ENCODE assay signal across 9 mouse cellular contexts in the genomic region with DNA sequence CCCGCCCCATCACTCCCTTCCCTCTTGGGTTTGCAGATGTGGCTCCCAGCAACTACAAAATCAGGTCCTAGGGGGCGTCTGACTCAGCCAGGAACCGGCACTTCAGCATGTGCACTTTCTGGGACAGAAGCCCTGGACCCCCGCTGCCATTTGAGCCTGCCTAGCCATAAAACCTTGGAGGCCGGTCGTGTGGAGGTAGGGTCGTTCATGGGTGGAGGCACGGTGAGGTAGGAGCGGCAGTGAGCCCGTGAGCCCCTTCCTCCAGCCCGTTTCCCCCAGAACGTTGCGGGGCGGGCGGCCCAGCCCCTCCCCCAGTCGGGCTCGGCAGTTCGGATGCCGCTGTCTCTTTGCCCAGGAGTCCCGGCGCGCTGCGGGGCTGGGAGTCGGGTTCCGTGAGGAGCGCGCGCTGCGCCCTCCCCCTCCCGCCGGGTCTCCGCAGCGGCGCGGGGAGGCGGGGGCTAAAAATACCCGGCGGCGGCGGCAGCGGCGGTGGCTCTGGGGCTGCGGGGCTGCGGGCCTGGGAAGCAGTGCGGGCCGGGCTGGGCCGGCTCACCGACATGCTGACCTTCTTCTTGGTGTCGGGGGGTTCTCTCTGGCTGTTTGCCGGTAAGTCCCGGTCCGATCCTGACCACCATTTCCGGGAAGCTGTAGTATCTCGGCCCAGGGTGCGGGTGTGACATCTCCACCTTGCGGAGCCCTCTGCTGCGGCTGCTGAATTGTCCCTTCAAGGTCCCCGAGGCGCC. TPM values are rescaled to one million over a fixed set of nuclear protein-coding genes. Genes with fewer than 3 reads are reported as not detected.
DNase-seq lines count a peak whose midpoint lies in the region; ATAC-seq and TF ChIP-seq lines count a peak whose summit lies in the region.
"Had no signal": no experiment of that assay in that cellular context is flagged by ENCODE, and none has a peak within 500 bp of the region (broad histone marks: within the 10 kb centered on the region; RNA-seq: fewer than 3 reads in every experiment).

A gene (plus strand): TSS at position 71 of the 743 bp plus-strand sequence.

- H3K4me2 ChIP-seq in heart, embryonic 11.5 days = peak within 1 kb of the TSS; percentile 95
- H3K4me2 ChIP-seq in heart, embryonic 13.5 days = peak within 1 kb of the TSS; percentile 93
- peak within 1 kb of the TSS; percentile 75 for H3K4me2 ChIP-seq in neural tube, embryonic 11.5 days (ENCODE audit: low read depth)

- no peak for ATAC-seq in heart, embryonic 11.5 days (replicated peaks; ENCODE audit: insufficient number of reproducible peaks, low FRiP score, low TSS enrichment)
- ATAC-seq in heart, embryonic 13.5 days (ENCODE audit: extremely low read depth, insufficient number of reproducible peaks, low FRiP score, low TSS enrichment) = no peak
- ATAC-seq in neural tube, embryonic 11.5 days (ENCODE audit: insufficient read depth, low FRiP score, low TSS enrichment) = peak; percentile 76; the same call in 1 of the 2 replicates
- ATAC-seq: Patski had no signal

- TF ChIP-seq POLR2A in cortical plate, adult 2 months (IDR thresholded peaks at IDR 0.05; ENCODE audit: extremely low read depth, insufficient read depth, low read length) = 0 out of 2 replicates have a peak, but pooled peaks have one; percentile 31

- intact Hi-C loops in heart, postnatal 25 days (cut with DNase I) = no loop called here
- intact Hi-C loops in left cerebral cortex, postnatal 14 days (cut with DNase I) = no loop called here

- H3K4me3 ChIP-seq in heart, embryonic 11.5 days (ENCODE audit: low read depth, low read length) = peak within 1 kb of the TSS; percentile 64
- peak within 1 kb of the TSS; percentile 88 for H3K4me3 ChIP-seq in cortical plate, adult 2 months (ENCODE audit: insufficient read depth, low read length)
- peak within 1 kb of the TSS; percentile 59 for H3K4me3 ChIP-seq in heart, embryonic 13.5 days
- H3K4me3 ChIP-seq in neural tube, embryonic 11.5 days (ENCODE audit: low read depth, low read length) = peak within 1 kb of the TSS; percentile 70

- H3K4me1 ChIP-seq in heart, embryonic 11.5 days (ENCODE audit: control insufficient read depth, insufficient read depth, low read length) = peaks cover 8% of the 10 kb centered on the region; the same call in 1 of the 2 replicates
- peaks cover 9% of the 10 kb centered on the region; the same call in 1 of the 2 replicates for H3K4me1 ChIP-seq in cortical plate, adult 2 months (ENCODE audit: control insufficient read depth, insufficient read depth, low read length)
- H3K4me1 ChIP-seq in heart, embryonic 13.5 days = peaks cover 10% of the 10 kb centered on the region
- peaks cover 4% of the 10 kb centered on the region; the same call in 1 of the 2 replicates for H3K4me1 ChIP-seq in neural tube, embryonic 11.5 days (ENCODE audit: control insufficient read depth, insufficient read depth, low read length)

- H3K36me3 ChIP-seq in heart, embryonic 11.5 days (ENCODE audit: control insufficient read depth, insufficient read depth, low read length) = no peaks in the 10 kb centered on the region
- no peaks in the 10 kb centered on the region for H3K36me3 ChIP-seq in heart, embryonic 13.5 days
- no peaks in the 10 kb centered on the region for H3K36me3 ChIP-seq in neural tube, embryonic 11.5 days (ENCODE audit: control insufficient read depth, insufficient read depth, low read length)

- no peak within 1 kb of the TSS for H3K9ac ChIP-seq in heart, embryonic 11.5 days (ENCODE audit: low read depth, low read length)
- H3K9ac ChIP-seq in heart, embryonic 13.5 days = peak within 1 kb of the TSS; percentile 68
- peak within 1 kb of the TSS; percentile 87 for H3K9ac ChIP-seq in neural tube, embryonic 11.5 days (ENCODE audit: low read length)

- H3K27ac ChIP-seq in heart, embryonic 11.5 days (ENCODE audit: low read depth, low read length) = no peak within 1 kb of the TSS
- peak within 1 kb of the TSS; percentile 93 for H3K27ac ChIP-seq in cortical plate, adult 2 months (ENCODE audit: insufficient read depth, low read length)
- H3K27ac ChIP-seq in heart, embryonic 13.5 days (replicated peaks) = no peak within 1 kb of the TSS
- H3K27ac ChIP-seq in neural tube, embryonic 11.5 days (ENCODE audit: low read depth, low read length) = peak within 1 kb of the TSS; percentile 67

- no peak for DNase-seq in heart, postnatal 25 days (ENCODE audit: low spot score)
- DNase-seq in Muller cell, postnatal 12 days (ENCODE audit: inconsistent ontology term) = peak; percentile 63
- DNase-seq in left cerebral cortex, postnatal 14 days (ENCODE audit: low spot score in 2 of 2) = peak in 1 of 2 experiments; percentile 65
- peak; percentile 81 for DNase-seq in neural tube, embryonic 11.5 days (ENCODE audit: low spot score)
- no peak for DNase-seq in urinary bladder, postnatal 36 days (ENCODE audit: low spot score in 2 of 2)

- H3K9me3 ChIP-seq in heart, embryonic 11.5 days (replicated peaks; ENCODE audit: control insufficient read depth, low read length) = 0 out of 2 replicates have a peak, but pooled peaks cover 2% of the 10 kb centered on the region
- H3K9me3 ChIP-seq in heart, embryonic 13.5 days = peaks cover 1% of the 10 kb centered on the region; the same call in 1 of the 2 replicates
- H3K9me3 ChIP-seq in neural tube, embryonic 11.5 days (ENCODE audit: control insufficient read depth, low read length) = no peaks in the 10 kb centered on the region

- peaks cover 26% of the 10 kb centered on the region for H3K27me3 ChIP-seq in heart, embryonic 11.5 days (ENCODE audit: control insufficient read depth, insufficient read depth, low read length)
- peaks cover 53% of the 10 kb centered on the region for H3K27me3 ChIP-seq in heart, embryonic 13.5 days (replicated peaks)
- no peaks in the 10 kb centered on the region for H3K27me3 ChIP-seq in neural tube, embryonic 11.5 days (ENCODE audit: control insufficient read depth, insufficient read depth, low read length)

- TF ChIP-seq CTCF in cortical plate, adult 2 months (IDR thresholded peaks at IDR 0.05; ENCODE audit: extremely low read depth, insufficient read depth, low read length) = 0 out of 2 replicates have a peak, but pooled peaks have one; percentile 7

- under 1% methylated on average over 57 of the region's 59 CpGs for WGBS in heart, embryonic 11.5 days (ENCODE audit: insufficient replicate concordance)
- under 1% methylated on average over 44 of the region's 59 CpGs for WGBS in heart, embryonic 13.5 days
- WGBS in neural tube, embryonic 11.5 days = under 1% methylated on average over 49 of the region's 59 CpGs

RNA-seq across cellular contexts. Expression of the gene that starts here (rescaled TPM):
- 1.3 and 1.5 TPM in 2 replicates for polyA plus RNA-seq in heart, embryonic 11.5 days (2014; fragmentation: Nextera tagmentation; extraction: Ambion mirVana)
- total RNA-seq in heart, postnatal 25 days (2021) = 1 to 10 TPM; 3.2 to 3.4 TPM
- 191 and 192 TPM in 2 replicates for polyA plus RNA-seq in cortical plate, adult 2 months (2012; rRNA removed)
- polyA plus RNA-seq in heart, embryonic 13.5 days (2015; fragmentation: Nextera tagmentation; extraction: Ambion mirVana) = 0.35 and 0.76 TPM in 2 replicates
- 100 to 1,000 TPM; 183 to 184 TPM for total RNA-seq in left cerebral cortex, postnatal 14 days (2021)
- 16.6 and 17.7 TPM in 2 replicates for polyA plus RNA-seq in neural tube, embryonic 11.5 days (2014; fragmentation: Nextera tagmentation; extraction: Ambion mirVana)

Comparison
In these comparisons a context has a peak if more than half of its experiments do, and no peak if none do; other contexts are left out.
1. RNA of the gene that starts here (total RNA-seq): 183 to 184 TPM in left cerebral cortex, postnatal 14 days; 3.2 to 3.4 TPM in heart, postnatal 25 days; every median in the first group is over 10 times any median in the second.
2. RNA of the gene that starts here (polyA plus RNA-seq): 191 to 192 TPM in cortical plate, adult 2 months; 16.6 to 17.7 TPM in neural tube, embryonic 11.5 days, 1.3 to 1.5 TPM in heart, embryonic 11.5 days and 0.35 to 0.76 TPM in heart, embryonic 13.5 days; every median in the first group is over 10 times any median in the second.
3. H3K27ac ChIP-seq: peak in cortical plate, adult 2 months (single experiment) and neural tube, embryonic 11.5 days (single experiment); none in heart, embryonic 11.5 days (single experiment) and heart, embryonic 13.5 days (single experiment).
4. DNase-seq: peak in Muller cell, postnatal 12 days (single experiment) and neural tube, embryonic 11.5 days (single experiment); none in heart, postnatal 25 days (single experiment) and urinary bladder, postnatal 36 days (0 of 2).
5. Peak in every context shown above with its lines, with median percentiles within 50 percentile points of each other: H3K4me2 ChIP-seq and H3K4me3 ChIP-seq.